Mouse (Mus musculus) stomach, postnatal 0 days (tissue): ENCODE measurements around the gene Ubald2.

Experiments used
- CTCF ChIP-seq: IDR thresholded peaks from 2 replicates; pipeline ENCODE4 v1.5.1; 2016; ENCODE audit warnings: antibody characterized with exemption, low read depth, mild to moderate bottlenecking, moderate library complexity
- EP300 ChIP-seq: optimal IDR thresholded peaks from 2 replicates; pipeline ENCODE3; 2016; ENCODE audit warnings: antibody characterized with exemption

DNA sequence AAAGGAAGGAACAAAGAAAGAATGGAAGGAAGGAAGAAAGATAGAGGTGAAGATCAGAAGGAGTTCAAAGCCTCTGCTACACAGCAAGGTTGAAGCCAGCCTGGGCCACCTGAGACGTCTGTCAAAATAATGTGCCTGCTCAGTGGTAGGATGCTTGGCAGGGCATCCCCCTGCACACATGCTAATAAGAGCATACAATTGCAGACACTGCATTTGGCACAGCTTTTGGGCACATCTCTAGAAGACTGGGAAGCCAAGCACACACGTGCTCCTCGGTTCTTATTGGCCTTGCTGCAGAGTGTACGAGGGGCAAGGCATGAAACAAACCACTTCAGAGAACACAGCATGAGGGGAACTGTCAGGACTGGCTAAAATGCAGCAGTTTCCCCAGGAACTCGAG is 47.9 kb upstream of the Ubald2 start:
- TF ChIP-seq CTCF (no peak), EP300 (no peak)
